Mouse (Mus musculus): ENCODE data around the gene Bet1l.

Gene Bet1l

GRCm38 (mm10) chr7:140833341-140833740, 24.0 kb downstream of the Bet1l start:
- no peak for DNase-seq (ENCODE audit: low read depth, low spot score)

- DNase-seq (ENCODE audit: low read depth, low spot score), result no peak
These were observed 25.9 kb downstream of the Bet1l start for GRCm38 (mm10) chr7:140831447-140831846.

- peak; percentile 77 for DNase-seq (ENCODE audit: low read depth, low spot score)
These were observed 29.1 kb downstream of the Bet1l start for GRCm38 (mm10) chr7:140828171-140828881.

- no peak for DNase-seq (ENCODE audit: low read depth, low spot score)
These were observed 34.6 kb downstream of the Bet1l start for GRCm38 (mm10) chr7:140822731-140823130.

GRCm38 (mm10) chr7:140821653-140822329, 35.6 kb downstream of the Bet1l start, which contains the start of gene Zfp941:
Zfp941 (minus strand) TSS chr7:140822178.
- peak; percentile 94 for DNase-seq (ENCODE audit: low read depth, low spot score)

GRCm38 (mm10) chr7:140821305-140821652, 36.1 kb downstream of the Bet1l start:
- DNase-seq (ENCODE audit: low read depth, low spot score), result no peak

- no peak for DNase-seq (ENCODE audit: low read depth, low spot score)
These were observed 37.2 kb downstream of the Bet1l start for GRCm38 (mm10) chr7:140820173-140820572.

- DNase-seq (ENCODE audit: low read depth, low spot score), result no peak
These were observed 44.5 kb downstream of the Bet1l start for GRCm38 (mm10) chr7:140812850-140813249.

GRCm38 (mm10) chr7:140811714-140812113, 45.7 kb downstream of the Bet1l start:
- DNase-seq (ENCODE audit: low read depth, low spot score), result no peak

GRCm38 (mm10) chr7:140810496-140810895, 46.9 kb downstream of the Bet1l start:
- peak; percentile 67 for DNase-seq (ENCODE audit: low read depth, low spot score)

- peak; percentile 75 for DNase-seq (ENCODE audit: low read depth, low spot score)
These were observed 51.7 kb downstream of the Bet1l start for GRCm38 (mm10) chr7:140805704-140806103.
